Mouse (Mus musculus) myocyte (in vitro differentiated cells): ENCODE measurements around the gene Scaf11.

Source experiments
- MAX ChIP-seq: IDR thresholded peaks from one replicate; pipeline ENCODE4 v1.6.1; 2011; ENCODE audit warnings: low read depth, mild to moderate bottlenecking, control low read depth
- MYOD1 ChIP-seq, 3 experiments: IDR thresholded peaks; one replicate each; pipeline ENCODE4 v1.6.1; 2011; ENCODE audit warnings: control low read depth in 2 of 3, low read depth in 2 of 3, mild to moderate bottlenecking in 2 of 3, moderate library complexity in 1 of 3; ENCODE audit not compliant: insufficient read length in 2 of 3, control insufficient read depth in 1 of 3
- MYOG ChIP-seq, 3 experiments: IDR thresholded peaks; one replicate each; pipeline ENCODE4 v1.6.1; 2011; ENCODE audit warnings: control low read depth in 2 of 3, low read depth in 2 of 3, mild to moderate bottlenecking in 2 of 3; ENCODE audit not compliant: insufficient read length in 2 of 3, control insufficient read depth in 1 of 3, insufficient read depth in 1 of 3
- POLR2A ChIP-seq: IDR thresholded peaks from one replicate; pipeline ENCODE4 v1.6.1; 2011; ENCODE audit warnings: low read depth, mild to moderate bottlenecking, control low read depth, moderate library complexity; ENCODE audit not compliant: insufficient read length
- POLR2AphosphoS2 ChIP-seq: IDR thresholded peaks from one replicate; pipeline ENCODE4 v1.6.1; 2011; ENCODE audit warnings: low read depth, control low read depth; ENCODE audit not compliant: insufficient read length
- REST ChIP-seq: IDR thresholded peaks from one replicate; pipeline ENCODE4 v1.6.1; 2011; ENCODE audit warnings: mild to moderate bottlenecking, control low read depth, moderate library complexity; ENCODE audit not compliant: insufficient read depth, insufficient read length
- SRF ChIP-seq: IDR thresholded peaks from one replicate; pipeline ENCODE4 v1.6.1; 2011; ENCODE audit warnings: low read depth; ENCODE audit not compliant: control insufficient read depth, insufficient read length
- TCF3 ChIP-seq: IDR thresholded peaks from one replicate; pipeline ENCODE4 v1.6.1; 2011; ENCODE audit warnings: low read depth, control low read depth; ENCODE audit not compliant: insufficient read length
- USF1 ChIP-seq: IDR thresholded peaks from one replicate; pipeline ENCODE4 v1.6.1; 2011; ENCODE audit warnings: low read depth, mild to moderate bottlenecking, control low read depth, moderate library complexity

DNA sequence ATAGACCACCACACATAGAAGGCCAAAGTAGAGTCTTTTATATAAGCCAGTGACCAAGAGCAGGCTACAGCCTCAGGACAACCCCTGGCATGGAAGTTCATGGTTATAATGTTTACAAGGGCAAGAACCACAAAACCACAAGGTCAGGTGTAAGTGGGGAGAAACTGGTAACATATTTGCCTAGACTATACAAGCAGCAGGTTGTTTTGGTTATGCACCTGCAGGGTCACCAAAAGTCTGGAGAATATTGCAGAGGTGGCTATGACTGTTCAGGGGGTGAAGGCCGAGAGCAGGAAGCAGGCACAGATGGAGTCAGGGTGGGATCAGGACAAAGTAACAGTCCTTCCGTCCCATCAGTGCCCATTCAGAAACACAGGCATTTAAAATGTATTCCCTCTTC lies 7.7 kb upstream of the Scaf11 start:
- TF ChIP-seq USF1 (no peak), POLR2A (no peak), MYOD1 (IDR thresholded peaks at IDR 0.05; ENCODE audit: control insufficient read depth in 1 of 3, insufficient read length in 2 of 3, low read depth in 2 of 3) (no peak), MAX (no peak), POLR2AphosphoS2 (no peak), REST (no peak), TCF3 (no peak), SRF (no peak), MYOG (IDR thresholded peaks at IDR 0.05; ENCODE audit: control insufficient read depth in 1 of 3, insufficient read depth in 1 of 3, insufficient read length in 2 of 3, low read depth in 2 of 3) (no peak)
